Mouse (Mus musculus): ENCODE measurements around the gene Tmem245. TPM values are rescaled to one million over a fixed set of nuclear protein-coding genes. Genes with fewer than 3 reads are reported as not detected.

Gene Tmem245
- polyA plus RNA-seq, 1 experiment from 2014 or later, result 2.0 TPM

DNA sequence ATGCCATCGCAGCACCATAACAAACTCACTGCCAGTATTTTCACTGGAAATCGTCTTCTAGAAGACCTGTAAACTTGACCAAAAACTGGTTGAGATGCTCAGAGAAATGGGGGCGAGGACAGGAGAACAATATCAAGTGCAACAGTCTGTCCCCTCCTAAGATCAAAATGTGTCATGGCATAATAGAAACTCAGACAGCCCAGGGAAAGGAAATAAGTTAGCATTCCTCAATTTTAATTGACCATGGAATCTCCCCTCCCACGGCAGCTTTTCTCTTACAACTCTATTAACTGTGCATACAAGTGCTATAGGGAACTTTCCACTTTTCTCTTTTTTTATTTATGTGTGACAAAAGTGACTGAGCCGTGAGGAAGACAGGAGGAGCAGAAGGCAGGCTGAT, 79.5 kb downstream of the Tmem245 start:
- no peak overlapping the region for H3K4me3 ChIP-seq (ENCODE audit: low read depth, low read length)
- peaks cover 12% of the 10 kb centered on the region for H3K4me1 ChIP-seq (ENCODE audit: insufficient read depth)
- H3K4me2 ChIP-seq (ENCODE audit: low read depth, low read length), result no peak overlapping the region
- no peaks in the 10 kb centered on the region for H3K27me3 ChIP-seq (ENCODE audit: insufficient read depth, low read length)
- DNase-seq (no peak), ATAC-seq (no peak)
- no peaks in the 10 kb centered on the region; the same call in 1 of the 2 replicates for H3K36me3 ChIP-seq (replicated peaks; ENCODE audit: insufficient read depth, low read length)
- H3K9ac ChIP-seq (replicated peaks), result no peak overlapping the region
- TF ChIP-seq EP300 (IDR thresholded peaks at IDR 0.05; ENCODE audit: low read depth), result no peak
- no peak for TF ChIP-seq CTCF (IDR thresholded peaks at IDR 0.05; ENCODE audit: low read depth)
- WGBS (ENCODE audit: insufficient replicate concordance), result 87% methylated on average over 5 of the region's 5 CpGs
- no peak overlapping the region for H3K27ac ChIP-seq (ENCODE audit: low read depth)
- H3K9me3 ChIP-seq (ENCODE audit: low read length), result no peaks in the 10 kb centered on the region

DNA sequence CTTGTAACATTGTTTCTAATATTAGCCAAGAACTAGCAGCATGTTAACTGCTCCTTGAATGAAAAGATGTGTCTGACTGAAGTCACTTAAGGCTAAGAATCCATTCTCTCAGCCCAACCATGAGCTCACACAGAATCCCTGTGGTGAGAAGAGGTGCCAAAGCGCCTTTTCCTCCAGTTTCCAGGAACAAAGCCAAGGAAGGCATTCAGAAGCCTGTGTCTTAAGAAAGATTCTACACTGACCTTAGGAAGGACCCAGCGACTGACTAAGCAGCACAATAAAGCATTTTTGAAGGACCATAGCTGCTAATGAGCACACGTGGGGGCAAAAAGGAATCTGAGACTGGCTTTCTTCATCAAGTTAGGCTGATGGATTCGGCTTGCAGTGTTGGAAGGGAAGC, 81.3 kb downstream of the Tmem245 start:
- ATAC-seq, result no peak
- 67% methylated on average over 4 of the region's 4 CpGs for WGBS (ENCODE audit: insufficient replicate concordance)
- Histone ChIP-seq H3K9ac (replicated peaks) (no peak overlapping the region), H3K4me1 (ENCODE audit: insufficient read depth) (peaks cover 14% of the 10 kb centered on the region), H3K27me3 (ENCODE audit: insufficient read depth, low read length) (no peaks in the 10 kb centered on the region), H3K36me3 (replicated peaks; ENCODE audit: insufficient read depth, low read length) (no peaks in the 10 kb centered on the region), H3K4me2 (ENCODE audit: low read depth, low read length) (no peak overlapping the region), H3K9me3 (ENCODE audit: low read length) (no peaks in the 10 kb centered on the region), H3K27ac (ENCODE audit: low read depth) (no peak overlapping the region), H3K4me3 (ENCODE audit: low read depth, low read length) (no peak overlapping the region)
- DNase-seq, result no peak
- no peak for TF ChIP-seq EP300 (IDR thresholded peaks at IDR 0.05; ENCODE audit: low read depth)
- no peak for TF ChIP-seq CTCF (IDR thresholded peaks at IDR 0.05; ENCODE audit: low read depth)

DNA sequence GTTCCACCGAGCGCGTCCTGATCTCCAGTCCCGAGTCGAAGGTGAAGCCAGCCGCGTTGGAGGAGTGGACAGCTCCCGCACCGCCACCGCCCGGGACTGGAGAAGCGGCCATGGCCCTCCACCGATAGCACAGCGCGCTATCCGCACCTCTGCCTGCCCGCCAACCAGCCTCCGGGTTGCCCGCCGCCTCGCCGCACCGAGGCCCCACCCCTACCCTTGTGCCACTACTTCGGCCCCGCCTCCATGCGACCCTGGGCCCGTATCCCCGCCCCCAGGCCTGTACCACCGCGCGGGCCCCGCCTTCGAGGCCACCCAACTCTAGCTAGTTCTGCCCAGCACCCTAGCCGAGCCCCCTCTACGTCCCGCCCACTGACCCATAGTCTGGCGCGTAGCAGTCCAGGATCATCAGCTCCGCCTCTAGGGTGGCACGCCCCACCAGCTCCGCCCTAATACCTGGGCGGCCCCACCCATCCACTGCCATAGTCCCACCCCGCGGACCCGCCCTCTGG, 82.2 kb downstream of the Tmem245 start, which contains the start of gene Ctnnal1:
TSS of gene Ctnnal1 (minus strand) at position 186 of the 509 bp plus-strand sequence.
- TF ChIP-seq CTCF (IDR thresholded peaks at IDR 0.05; ENCODE audit: low read depth), result no peak
- no peak for TF ChIP-seq EP300 (IDR thresholded peaks at IDR 0.05; ENCODE audit: low read depth)
- WGBS (ENCODE audit: insufficient replicate concordance), result 1% methylated on average over 43 of the region's 45 CpGs

DNA sequence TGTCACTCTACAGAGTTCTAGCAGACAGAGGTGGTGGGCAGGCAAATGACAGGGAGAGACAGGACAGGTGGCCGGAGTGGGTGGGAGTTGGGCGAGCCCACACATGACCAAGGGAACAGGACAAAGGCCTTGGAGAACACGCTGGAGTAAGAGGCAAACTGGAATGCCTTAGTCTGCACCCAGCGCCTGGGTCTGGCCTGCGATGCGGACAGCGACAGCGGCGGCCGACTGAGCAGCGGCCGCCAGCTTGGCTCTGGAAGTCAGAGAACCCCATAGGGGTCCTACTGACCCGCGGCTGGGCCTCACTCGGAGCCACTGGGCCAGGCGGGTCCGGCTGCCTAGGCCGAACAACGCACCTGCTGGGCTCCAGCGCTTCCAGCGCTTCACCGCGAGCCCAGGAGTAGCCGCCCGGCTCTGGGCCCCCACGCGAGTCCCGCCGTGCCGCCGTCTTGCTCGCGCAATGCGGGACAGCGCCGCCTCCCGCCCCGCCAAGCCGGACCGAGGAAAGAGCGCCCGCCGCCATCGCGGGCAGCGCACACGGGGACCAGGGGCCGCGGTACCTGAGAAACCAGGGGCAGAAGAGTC, 82.7 kb downstream of the Tmem245 start:
- TF ChIP-seq EP300 (IDR thresholded peaks at IDR 0.05; ENCODE audit: low read depth), result no peak
- peak; percentile 21 for TF ChIP-seq CTCF (IDR thresholded peaks at IDR 0.05; ENCODE audit: low read depth)
- Histone ChIP-seq H3K4me3 (ENCODE audit: low read depth, low read length) (peak overlapping the region; percentile 64), H3K9me3 (ENCODE audit: low read length) (no peaks in the 10 kb centered on the region), H3K27ac (ENCODE audit: low read depth) (peak overlapping the region; percentile 75), H3K4me2 (ENCODE audit: low read depth, low read length) (peak overlapping the region; percentile 96), H3K4me1 (ENCODE audit: insufficient read depth) (peaks cover 14% of the 10 kb centered on the region), H3K27me3 (ENCODE audit: insufficient read depth, low read length) (no peaks in the 10 kb centered on the region), H3K9ac (replicated peaks) (peak overlapping the region; percentile 69), H3K36me3 (replicated peaks; ENCODE audit: insufficient read depth, low read length) (no peaks in the 10 kb centered on the region)
- peak; percentile 48 for ATAC-seq
- WGBS (ENCODE audit: insufficient replicate concordance), result under 1% methylated on average over 47 of the region's 49 CpGs
- no peak for DNase-seq

More for the DNA sequence above, 82.2 kb downstream of the Tmem245 start, which contains the start of gene Ctnnal1:
- H3K9ac ChIP-seq (replicated peaks), result peak within 1 kb of the TSS; percentile 69
- peak within 1 kb of the TSS; percentile 75 for H3K27ac ChIP-seq (ENCODE audit: low read depth)
- DNase-seq (peak; percentile 93), ATAC-seq (peak; percentile 94)
- peak within 1 kb of the TSS; percentile 64 for H3K4me3 ChIP-seq (ENCODE audit: low read depth, low read length)
- peak within 1 kb of the TSS; percentile 96 for H3K4me2 ChIP-seq (ENCODE audit: low read depth, low read length)
- peaks cover 14% of the 10 kb centered on the region for H3K4me1 ChIP-seq (ENCODE audit: insufficient read depth)
- no peaks in the 10 kb centered on the region for H3K27me3 ChIP-seq (ENCODE audit: insufficient read depth, low read length)
- no peaks in the 10 kb centered on the region for H3K36me3 ChIP-seq (replicated peaks; ENCODE audit: insufficient read depth, low read length)
- no peaks in the 10 kb centered on the region for H3K9me3 ChIP-seq (ENCODE audit: low read length)

DNA sequence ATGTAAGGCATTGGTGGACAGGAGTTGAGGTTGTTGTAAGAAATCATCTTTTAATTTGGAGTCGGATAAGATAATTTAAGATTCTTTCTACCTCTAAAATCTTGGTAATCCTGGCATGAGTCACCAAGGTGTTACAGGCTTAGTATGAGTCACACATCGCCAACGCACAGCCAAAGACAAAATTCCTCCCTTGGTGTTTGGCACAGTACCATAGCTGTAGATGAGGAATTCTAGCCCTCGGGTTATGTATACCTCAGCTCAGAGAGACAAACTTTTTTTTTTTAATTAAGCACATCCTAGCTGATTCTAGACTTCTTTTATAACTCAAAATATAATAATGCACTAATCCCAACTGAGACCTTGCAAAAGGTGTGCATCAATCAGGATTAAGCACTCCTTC, 83.2 kb downstream of the Tmem245 start:
- Histone ChIP-seq H3K4me3 (ENCODE audit: low read depth, low read length) (peak overlapping the region; percentile 64), H3K4me1 (ENCODE audit: insufficient read depth) (peaks cover 14% of the 10 kb centered on the region), H3K4me2 (ENCODE audit: low read depth, low read length) (peak overlapping the region; percentile 96), H3K36me3 (replicated peaks; ENCODE audit: insufficient read depth, low read length) (no peaks in the 10 kb centered on the region), H3K9me3 (ENCODE audit: low read length) (no peaks in the 10 kb centered on the region), H3K9ac (replicated peaks) (peak overlapping the region; percentile 69), H3K27me3 (ENCODE audit: insufficient read depth, low read length) (no peaks in the 10 kb centered on the region), H3K27ac (ENCODE audit: low read depth) (no peak overlapping the region)
- no peak for ATAC-seq
- WGBS (ENCODE audit: insufficient replicate concordance), result 60% methylated on average over 4 of the region's 4 CpGs
- no peak for DNase-seq
- no peak for TF ChIP-seq EP300 (IDR thresholded peaks at IDR 0.05; ENCODE audit: low read depth)
- TF ChIP-seq CTCF (IDR thresholded peaks at IDR 0.05; ENCODE audit: low read depth), result no peak

DNA sequence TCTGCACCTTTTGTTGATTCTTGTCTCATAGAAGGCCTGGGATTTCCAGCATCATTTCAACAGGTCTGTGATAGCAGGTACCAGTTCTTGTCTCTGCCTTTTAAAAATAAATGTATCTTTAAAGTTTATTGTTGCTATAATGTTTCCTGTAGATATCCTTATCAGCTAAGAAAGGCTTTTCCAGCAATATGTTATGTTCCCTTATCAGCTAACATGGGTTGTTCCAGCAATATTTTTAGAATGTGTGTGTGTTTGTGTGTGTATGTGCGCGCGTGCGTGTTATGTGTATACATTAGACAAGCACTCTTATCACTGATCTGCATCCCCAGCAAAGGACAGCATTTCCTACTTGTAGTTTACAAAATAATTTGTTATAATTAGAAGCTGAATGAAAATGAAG, 85.7 kb downstream of the Tmem245 start:
- TF ChIP-seq CTCF (IDR thresholded peaks at IDR 0.05; ENCODE audit: low read depth) (no peak), EP300 (IDR thresholded peaks at IDR 0.05; ENCODE audit: low read depth) (peak; percentile 92)
- no peak overlapping the region for H3K27ac ChIP-seq (ENCODE audit: low read depth)
- ATAC-seq (no peak), DNase-seq (no peak)
- 46% methylated on average over 4 of the region's 4 CpGs for WGBS (ENCODE audit: insufficient replicate concordance)
- no peak overlapping the region for H3K9ac ChIP-seq (replicated peaks)
- no peak overlapping the region for H3K4me2 ChIP-seq (ENCODE audit: low read depth, low read length)
- no peaks in the 10 kb centered on the region for H3K27me3 ChIP-seq (ENCODE audit: insufficient read depth, low read length)
- no peak overlapping the region for H3K4me3 ChIP-seq (ENCODE audit: low read depth, low read length)
- H3K9me3 ChIP-seq (ENCODE audit: low read length), result no peaks in the 10 kb centered on the region
- H3K36me3 ChIP-seq (replicated peaks; ENCODE audit: insufficient read depth, low read length), result no peaks in the 10 kb centered on the region
- peaks cover 14% of the 10 kb centered on the region for H3K4me1 ChIP-seq (ENCODE audit: insufficient read depth)
